Mouse (Mus musculus) neutrophil, adult 5-6 weeks (primary cell): ENCODE results near the gene Irf1. TPM values are rescaled to one million over a fixed set of nuclear protein-coding genes. Genes with fewer than 3 reads are reported as not detected.

Experiments used
- ATAC-seq: fragments of 151-379, 151-347 bp; 2 replicates; pipeline ENCODE4 v1.8.0; 2017; ENCODE audit warnings: mild to moderate bottlenecking, moderate TSS enrichment; ENCODE audit not compliant: insufficient number of reproducible peaks, poor library complexity, low FRiP score, severe bottlenecking; ENCODE audit errors: extremely low read depth
- total RNA-seq: library from RNA; stranded (forward); fragments of 200-1000 nt; gene quantifications from 2 replicates; pipeline ENCODE4 v1.2.3, GENCODE M21; 2017

The Irf1 gene
- total RNA-seq, 1 experiment from 2014 or later, result 358 TPM

DNA sequence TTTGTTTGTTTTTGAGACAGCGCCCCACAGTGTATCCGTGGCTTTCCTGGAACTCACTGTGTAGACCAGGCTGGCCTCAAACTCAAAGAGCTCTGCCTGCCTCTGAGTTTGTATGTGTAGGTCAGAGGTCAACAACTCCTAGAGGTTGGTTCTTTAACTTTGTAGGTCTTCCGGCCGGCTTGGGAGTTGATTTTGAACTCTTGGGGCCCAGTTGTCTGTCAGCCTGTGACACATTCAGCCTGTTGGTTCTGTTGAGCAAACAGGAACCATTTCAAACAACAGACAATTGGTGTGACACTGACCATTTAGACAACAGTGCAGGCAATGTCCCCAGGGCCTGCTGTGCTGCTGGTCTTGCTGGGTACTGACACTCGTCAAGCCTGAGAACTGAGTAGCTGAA is 7.9 kb downstream of the Irf1 start:
- no peak for ATAC-seq

DNA sequence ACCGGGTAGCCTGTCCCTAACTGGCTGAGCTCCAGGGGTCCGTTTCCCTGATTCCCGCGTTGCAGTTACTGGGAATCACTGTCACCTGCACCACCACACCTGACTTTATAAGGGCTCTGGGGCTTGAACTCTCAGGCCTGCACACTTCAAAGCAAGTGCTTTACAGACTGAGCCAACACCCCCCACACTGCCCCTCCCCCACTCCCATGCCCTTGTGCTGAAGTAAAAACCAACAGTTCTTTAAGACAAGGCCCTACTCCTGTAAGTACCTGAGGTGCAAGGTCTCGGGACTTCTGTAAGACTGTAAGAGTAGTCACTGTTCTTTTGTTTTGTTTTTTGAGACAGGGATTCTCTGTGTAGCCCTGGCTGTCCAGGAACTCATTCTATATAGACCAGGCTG is 8.6 kb downstream of the Irf1 start:
- no peak for ATAC-seq

DNA sequence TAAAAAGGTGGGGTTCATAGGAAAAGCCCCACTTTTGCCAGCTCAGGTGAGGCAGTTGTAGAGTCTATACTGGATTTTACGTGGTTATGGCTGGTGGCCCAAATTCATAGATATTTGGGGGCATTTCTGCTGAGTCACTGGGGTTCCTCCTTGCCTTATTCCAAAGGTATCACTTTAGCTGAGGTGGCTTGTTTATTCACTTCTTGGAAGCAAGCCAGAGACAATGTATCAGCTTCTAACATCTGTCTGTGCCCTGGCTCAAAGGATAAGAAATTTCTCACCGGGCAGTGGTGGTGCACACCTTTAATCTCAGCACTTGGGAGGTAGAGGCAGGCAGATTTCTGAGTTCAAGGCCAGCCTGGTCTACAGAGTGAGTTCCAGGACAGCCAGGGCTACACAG is 10.0 kb downstream of the Irf1 start:
- no peak for ATAC-seq

DNA sequence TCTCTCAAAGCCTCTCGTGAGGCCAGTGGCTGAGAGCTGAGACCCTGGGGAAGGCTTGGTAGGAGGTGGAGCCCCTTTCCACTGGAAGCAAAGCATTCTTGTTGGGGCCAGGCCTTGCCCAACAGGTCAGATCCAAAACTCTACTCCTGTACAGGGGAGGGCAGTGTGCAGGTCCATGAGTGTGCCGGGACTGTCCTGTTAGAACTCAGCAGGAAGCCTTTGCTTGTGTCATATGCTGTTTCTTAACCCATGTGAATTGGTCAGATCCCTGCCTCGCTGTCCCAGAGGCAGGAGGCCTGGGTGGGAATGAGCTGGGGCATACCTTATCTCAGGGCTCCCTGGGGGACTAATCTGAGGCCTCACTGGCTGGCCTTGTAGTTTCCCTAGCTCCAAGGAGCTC is 10.4 kb downstream of the Irf1 start:
- no peak for ATAC-seq

DNA sequence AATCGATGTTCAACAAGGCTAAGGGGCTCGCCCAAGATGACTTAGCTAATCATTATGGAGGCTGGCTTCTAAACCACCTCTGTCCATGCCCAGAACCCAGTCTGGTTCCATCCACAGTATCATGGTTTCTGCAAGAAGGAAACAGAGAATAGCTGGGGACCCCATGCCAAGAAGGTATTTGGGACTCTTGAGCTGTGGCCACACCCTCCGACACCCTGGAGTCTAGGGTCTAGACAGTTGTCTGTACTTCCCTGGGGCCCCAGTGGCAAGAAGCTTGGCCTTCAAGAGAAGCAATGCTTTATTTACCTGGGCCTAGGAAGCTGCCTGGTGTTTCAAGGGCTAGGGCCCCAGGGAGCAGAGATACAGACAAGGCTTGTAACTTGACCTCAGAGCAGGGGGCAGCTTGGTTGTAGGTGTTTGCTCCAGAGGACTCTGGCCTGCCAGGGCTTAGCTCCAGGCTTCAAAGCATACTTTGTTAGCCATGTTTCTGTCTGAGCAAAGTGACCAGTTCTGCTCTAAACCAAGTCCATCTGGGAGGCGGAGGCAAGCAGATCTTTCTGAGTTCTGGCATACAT is 11.5 kb downstream of the Irf1 start:
- no peak for ATAC-seq

DNA sequence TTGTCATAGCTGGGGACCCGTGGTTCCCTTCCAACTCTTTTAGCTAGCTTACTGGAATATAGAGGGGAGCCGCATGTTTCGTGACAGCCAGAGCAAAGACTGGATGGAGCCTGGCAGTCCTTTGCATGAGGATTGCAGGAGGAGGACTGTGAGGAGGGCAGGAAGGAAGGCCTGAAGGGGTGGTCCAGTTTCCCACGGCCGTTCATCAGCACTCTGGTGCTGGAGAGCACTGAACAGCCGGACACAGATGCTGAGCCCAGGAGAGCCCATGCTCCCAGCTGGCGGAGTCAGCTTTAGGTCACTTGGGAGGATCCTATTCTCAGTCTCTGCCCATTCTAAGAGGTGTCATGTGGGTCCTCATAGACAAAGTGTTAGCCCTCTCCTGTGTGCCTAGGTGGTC is 12.2 kb downstream of the Irf1 start:
- ATAC-seq, result no peak

DNA sequence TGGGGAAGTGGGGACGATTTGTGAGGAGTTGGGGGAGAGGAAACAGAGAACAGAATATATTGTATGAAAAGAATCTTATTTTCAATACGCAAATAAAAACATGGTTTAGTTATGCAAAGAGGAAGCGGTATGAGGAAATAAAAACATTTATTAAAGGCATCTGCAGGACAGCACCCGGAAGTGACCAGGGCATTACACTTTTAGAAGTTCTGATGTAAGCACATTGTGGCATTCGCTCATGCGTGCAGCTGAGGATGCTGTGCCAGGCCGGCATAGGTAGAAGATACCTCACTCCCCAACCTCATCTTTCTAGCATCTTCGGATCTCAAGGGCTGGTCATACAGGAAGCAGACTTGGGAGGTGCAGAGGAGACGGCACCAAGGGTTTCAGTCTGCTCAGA is 13.5 kb downstream of the Irf1 start:
- ATAC-seq, result peak; percentile 45; the same call in 1 of the 2 replicates

DNA sequence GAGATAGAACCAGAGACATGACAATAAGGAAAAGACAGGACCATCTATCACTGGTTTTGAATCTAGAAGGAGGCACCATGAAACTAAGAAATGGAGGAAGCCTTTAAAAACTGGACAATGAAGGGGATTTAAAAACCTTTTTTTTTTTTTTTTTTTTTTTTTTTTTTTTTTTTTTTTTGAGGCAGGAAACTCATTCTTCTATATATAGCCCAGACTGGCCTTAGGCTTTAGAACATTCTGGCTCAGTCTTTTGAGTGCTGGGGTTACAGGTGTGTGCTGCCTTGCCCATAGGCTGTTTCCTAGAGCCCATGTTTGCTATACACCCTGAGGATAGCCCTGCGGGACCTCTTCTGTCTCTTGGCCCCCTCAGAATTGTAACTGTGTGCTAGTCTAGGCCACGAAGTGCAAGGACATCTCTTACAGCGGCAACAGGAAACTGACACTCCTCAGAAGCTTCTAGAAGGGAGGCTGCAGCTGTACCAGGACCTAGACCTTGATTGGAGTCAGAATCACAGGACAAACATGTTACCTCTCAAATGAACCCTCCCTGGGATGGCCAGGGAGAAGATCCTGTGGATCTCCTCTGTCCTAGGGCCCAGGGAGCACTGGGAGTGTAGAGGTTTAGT is 15.6 kb downstream of the Irf1 start:
- no peak for ATAC-seq

DNA sequence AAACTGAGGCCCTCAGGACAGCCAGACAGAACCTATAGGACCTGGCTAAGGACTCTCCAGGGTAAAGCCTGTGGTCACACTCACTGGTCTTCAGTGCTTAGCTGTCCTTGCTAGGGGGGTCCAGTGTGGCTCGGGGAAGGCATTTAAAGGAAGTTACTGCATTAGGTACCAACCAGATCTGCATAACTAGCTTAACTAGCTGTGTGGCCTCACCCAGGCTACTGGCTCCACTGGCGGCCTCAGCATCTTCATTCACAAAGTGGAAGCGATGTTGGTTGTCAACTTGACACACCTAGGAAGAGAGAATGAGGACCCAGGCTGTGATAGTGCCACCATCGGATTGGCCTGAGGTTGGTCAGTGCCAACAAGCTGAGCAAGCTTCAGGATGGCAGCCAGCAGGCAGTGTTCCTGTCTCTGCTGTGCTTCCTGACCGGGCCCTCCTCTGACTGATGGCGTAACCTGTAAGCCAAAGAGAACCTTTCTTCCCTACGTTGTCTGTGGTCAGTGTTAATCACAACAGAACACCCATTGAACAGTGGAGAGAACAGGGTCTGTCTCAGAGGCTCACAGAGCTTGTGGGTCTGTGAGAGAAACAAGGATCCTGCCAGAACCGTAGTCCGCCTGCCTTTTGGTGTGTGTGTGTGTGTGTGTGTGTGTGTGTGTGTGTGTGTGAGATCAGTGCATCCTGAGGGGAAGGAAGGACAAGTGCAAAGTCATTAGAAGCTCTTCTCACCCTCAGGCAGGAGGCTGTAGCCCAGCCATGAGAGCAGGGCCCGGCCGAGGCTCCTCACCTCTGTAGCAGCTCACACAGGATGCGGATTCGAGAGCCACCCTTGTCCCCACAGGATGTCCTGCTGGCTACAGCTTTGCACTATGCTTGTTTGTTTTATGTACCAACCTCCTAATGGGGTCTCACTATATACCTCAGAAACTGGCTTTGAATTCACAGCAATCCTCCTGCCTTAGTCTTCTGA is 16.5 kb downstream of the Irf1 start:
- peak; percentile 57 for ATAC-seq

DNA sequence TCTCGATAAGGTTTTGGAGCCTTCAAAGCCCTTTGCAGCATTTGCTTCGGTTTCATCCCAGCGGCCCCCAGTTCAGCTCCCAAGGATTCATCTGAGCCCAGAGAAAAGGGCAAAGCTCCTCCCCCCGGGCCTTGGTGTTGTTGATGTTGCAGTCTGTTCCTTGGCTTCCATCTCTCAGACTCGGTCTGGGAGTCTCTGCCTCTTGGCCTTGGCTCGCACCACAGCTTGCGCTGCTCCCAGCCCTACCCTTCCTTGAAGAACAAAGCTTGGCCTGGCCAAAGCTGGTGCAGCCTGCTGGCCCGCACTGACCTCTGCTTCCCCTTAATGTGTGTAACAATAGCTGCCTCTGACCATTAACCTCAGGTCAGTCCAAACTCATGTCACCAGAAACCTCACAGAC is 18.4 kb downstream of the Irf1 start:
- ATAC-seq, result no peak

DNA sequence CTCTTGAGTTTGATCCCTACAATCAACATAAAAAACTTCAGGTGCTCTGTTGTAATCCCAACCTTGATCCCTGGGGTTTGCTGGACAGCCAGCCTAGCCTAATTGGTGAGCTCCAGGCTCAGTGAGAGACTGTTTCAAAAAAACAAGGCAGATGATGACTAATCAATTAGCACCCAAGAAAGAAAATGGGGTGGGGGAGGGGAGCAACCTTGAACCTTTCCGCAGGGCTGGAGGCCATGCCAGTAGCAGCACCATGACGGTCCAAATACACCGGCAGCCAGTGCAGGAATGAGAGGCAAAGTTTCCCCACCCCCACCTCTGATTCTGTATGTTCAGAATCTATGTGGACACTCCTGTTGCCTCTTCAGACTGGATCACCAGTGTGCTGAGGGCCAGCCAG is 19.5 kb downstream of the Irf1 start:
- ATAC-seq, result no peak

DNA sequence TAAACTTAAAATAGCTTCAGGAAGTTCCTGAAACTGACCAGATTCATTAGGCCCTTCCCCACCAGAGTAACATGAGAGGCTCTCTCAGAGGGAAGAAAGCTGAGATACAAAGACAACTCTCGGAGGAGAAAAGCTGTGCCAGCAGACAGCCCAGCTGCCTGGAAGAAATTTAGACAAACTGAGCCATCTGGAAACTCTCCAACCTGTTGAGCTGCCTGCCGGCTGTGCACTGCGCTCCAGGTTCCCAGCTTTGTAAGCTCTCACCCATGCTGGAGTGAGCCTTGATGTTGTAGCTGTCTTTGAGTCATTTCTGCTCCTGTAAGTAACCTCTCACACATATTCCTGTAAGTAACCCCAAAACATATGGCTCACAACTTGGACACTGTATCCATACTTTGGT is 23.2 kb downstream of the Irf1 start:
- ATAC-seq, result no peak

DNA sequence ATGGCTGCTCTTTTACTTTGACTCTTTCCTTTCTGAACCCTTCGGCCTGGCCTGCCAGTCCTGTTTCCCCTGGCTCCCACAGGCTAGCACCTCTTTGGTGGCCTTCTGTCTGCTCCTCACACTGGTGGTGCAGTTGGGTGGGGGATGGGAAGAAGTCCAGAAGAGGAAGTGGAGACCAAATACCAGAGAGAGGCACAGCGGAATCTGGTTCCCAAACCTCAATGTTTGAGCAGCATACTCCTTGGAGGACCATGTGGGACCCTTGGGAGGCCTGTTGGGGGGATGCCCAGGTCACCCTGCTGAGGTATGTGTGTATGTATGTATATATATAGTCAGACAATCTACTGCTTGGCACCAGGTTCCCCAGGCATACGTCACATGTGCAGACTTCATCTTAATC is 24.2 kb downstream of the Irf1 start:
- ATAC-seq, result no peak

DNA sequence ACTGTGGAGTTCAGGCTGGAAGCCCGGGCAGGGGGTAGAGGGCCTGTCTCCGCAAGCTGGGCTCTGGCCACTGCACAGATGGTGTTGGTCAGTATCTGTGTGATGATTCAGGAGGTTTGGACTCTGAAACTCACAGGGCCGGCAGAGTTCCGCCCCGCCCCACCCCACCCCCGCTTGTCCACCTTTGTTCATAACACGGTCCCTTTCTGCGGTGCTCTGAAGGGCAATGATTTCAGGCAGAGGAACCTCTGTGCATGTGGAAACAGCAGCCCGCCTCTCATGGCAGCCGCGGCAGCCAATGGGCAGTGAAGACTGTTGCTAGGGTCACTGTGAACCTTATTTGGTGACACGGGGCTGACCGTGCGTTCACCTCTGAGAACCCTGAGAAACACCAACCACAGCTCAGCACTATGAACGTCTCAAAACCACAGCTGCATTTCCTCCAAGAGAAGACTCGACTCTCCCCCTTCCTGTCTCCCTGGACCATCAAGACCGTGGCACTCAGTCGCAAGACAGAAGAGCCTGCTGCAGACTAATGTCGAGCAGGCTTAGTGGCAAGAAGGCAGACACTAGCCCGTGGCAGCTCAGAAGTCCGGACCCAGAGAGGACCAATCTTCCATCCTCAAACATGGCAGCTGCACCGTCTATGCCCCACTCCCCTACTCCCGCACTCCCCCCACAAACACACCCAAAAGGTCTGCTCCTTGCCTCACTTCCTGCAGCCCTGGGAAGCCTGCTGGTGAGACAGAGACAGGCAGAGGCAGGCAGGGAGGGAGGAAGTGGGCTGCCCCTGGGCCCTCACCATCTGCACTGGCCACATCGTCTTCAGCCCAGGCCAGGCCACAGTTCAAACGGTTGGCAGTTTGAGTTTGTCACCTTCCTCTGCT is 25.1 kb downstream of the Irf1 start:
- ATAC-seq, result peak; percentile 93

DNA sequence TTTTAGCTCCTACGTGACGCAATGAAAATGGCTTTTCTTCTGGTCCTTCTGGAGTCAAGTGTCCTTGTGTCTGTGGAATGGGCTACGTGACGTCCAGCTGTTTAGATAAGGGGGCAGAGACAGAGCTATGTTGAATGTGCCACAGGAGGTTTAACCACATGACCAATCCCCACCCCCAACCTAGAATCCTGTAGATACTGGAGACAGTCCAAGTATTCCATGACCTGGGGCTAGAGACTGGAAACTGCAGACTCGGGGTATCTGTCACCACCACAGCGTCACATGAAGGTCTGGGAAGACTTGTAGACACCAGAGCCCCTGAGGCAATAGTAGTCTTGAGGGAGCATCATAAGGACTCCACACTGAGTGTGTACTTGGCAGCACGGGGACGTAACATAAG is 26.0 kb downstream of the Irf1 start:
- ATAC-seq, result no peak

DNA sequence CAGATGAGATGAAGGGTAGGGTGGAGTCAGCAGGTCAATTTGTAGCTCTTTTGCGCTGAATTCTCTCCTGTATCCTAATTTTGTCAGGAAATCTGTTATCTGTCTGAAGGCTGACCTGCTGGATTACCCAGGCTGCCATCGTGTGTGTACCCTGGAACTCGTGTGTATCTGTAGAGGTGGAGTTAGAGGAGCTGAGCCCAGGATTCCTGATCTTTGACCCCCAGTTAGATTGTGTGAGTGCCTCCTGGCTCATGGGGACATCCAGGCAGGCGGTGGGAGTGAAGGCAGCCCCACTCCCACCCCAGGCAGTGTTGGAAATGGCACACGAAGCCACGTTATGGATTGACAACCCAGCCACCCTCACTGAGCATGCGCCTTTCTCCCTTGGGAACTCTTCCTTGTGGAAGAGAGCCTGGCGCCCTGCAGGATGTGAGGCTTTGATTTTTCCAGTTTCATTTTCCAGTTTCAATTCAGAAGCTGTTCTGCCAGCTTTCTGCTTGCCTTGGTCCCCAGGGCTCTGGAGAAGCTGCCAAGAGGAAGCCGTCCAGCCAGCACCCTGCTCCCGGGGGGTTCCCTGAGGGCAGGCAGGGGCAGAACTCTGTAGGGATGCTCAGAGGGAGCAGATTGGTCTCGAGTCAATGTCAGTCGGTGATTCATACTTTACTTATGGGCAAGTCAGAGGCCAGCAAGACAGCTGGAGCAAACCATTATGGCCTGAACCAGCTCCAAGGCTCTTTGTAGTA is 26.8 kb downstream of the Irf1 start:
- ATAC-seq, result no peak

DNA sequence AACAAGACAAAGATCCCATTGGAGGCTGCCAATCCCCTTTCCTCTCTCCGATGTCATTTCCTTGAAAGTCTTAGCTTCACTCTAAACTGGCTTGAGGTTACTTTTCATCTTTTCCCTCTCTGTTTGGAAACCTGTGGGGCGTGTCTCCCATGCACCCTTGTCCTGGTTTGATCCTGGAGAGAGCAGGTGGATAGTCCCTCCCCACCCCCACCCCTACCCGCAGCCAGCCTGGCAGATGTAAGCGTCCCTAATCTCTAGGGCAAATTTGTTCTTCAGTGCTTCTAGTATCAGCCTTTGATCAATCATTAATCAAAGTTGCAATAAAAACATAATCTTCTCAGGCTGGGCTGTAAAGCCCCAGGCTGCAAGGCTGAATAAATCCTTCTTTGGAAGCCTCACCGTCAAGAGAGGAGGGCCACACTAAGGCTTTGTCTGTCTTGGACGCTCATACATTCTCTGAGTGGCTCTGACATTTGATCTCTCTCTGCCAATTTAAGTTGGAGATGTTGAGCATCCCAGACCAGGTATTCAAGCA is 27.6 kb downstream of the Irf1 start:
- no peak for ATAC-seq

DNA sequence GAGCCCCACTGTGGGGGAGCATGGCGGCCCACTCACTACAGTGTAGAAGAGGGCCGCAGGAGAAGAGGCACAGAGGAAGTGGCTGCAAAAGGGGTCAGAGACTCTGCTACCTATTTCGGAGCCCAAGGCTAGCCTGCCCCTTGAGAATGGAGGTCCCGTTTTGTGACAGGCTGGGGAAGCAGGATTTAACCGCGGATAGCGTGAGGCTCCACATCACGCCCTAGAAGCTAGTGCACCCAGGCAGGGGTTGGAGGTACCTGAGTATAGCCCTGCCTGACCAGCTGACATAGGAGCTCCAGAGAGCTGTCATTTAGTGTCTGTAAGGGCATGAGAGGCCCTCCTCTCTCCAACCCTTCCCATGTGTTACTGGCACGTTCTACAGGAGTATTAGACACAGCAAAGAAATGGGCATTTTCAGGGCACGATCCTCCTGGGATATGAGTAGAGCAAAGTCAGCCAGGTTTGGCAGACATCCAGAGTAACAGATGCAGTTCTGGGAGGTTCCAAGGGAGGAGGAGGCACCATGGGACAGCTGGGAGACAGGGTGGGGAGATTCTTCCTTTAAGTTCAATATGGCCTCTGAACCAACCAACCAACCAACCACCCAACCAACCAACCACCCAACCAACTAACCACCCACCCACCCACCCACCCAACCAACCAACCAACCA is 28.4 kb downstream of the Irf1 start:
- ATAC-seq, result no peak
